Mouse (Mus musculus): ENCODE results near the gene Arpp21. TPM values are rescaled to one million over a fixed set of nuclear protein-coding genes. Genes with fewer than 3 reads are reported as not detected.

Arpp21 gene
- polyA plus RNA-seq, 1 experiment, result 5.9 TPM

GRCm38 (mm10) chr9:112078903-112079302, 156.8 kb downstream of the Arpp21 start:
- Histone ChIP-seq H3K4me1 (ENCODE audit: control insufficient read depth, insufficient read depth, low read length) (no peaks in the 10 kb centered on the region), H3K27ac (ENCODE audit: control insufficient read depth, insufficient read depth, low read depth, low read length, poor library complexity) (no peak overlapping the region), H3K4me3 (replicated peaks; ENCODE audit: control insufficient read depth, low read depth, low read length) (no peak overlapping the region)
- TF ChIP-seq CTCF (IDR thresholded peaks at IDR 0.05; ENCODE audit: control insufficient read depth, insufficient read depth, low read length), result no peak
- no peak for TF ChIP-seq POLR2A (IDR thresholded peaks at IDR 0.05; ENCODE audit: borderline replicate concordance, control insufficient read depth, low read depth, low read length)
- 76% methylated on average over 2 of the region's 2 CpGs for WGBS

- 83% methylated on average over 4 of the region's 4 CpGs for WGBS
- no peak for TF ChIP-seq CTCF (IDR thresholded peaks at IDR 0.05; ENCODE audit: control insufficient read depth, insufficient read depth, low read length)
- no peak for TF ChIP-seq POLR2A (IDR thresholded peaks at IDR 0.05; ENCODE audit: borderline replicate concordance, control insufficient read depth, low read depth, low read length)
- H3K4me3 ChIP-seq (replicated peaks; ENCODE audit: control insufficient read depth, low read depth, low read length), result no peak overlapping the region
- H3K27ac ChIP-seq (ENCODE audit: control insufficient read depth, insufficient read depth, low read depth, low read length, poor library complexity), result no peak overlapping the region
- H3K4me1 ChIP-seq (ENCODE audit: control insufficient read depth, insufficient read depth, low read length), result no peaks in the 10 kb centered on the region
These were observed 157.3 kb downstream of the Arpp21 start for GRCm38 (mm10) chr9:112078453-112078852.

GRCm38 (mm10) chr9:112075273-112075672, 160.5 kb downstream of the Arpp21 start:
- no peak for TF ChIP-seq POLR2A (IDR thresholded peaks at IDR 0.05; ENCODE audit: borderline replicate concordance, control insufficient read depth, low read depth, low read length)
- no peak for TF ChIP-seq CTCF (IDR thresholded peaks at IDR 0.05; ENCODE audit: control insufficient read depth, insufficient read depth, low read length)
- 84% methylated on average over 5 of the region's 5 CpGs for WGBS
- Histone ChIP-seq H3K4me3 (replicated peaks; ENCODE audit: control insufficient read depth, low read depth, low read length) (no peak overlapping the region), H3K27ac (ENCODE audit: control insufficient read depth, insufficient read depth, low read depth, low read length, poor library complexity) (no peak overlapping the region), H3K4me1 (ENCODE audit: control insufficient read depth, insufficient read depth, low read length) (no peaks in the 10 kb centered on the region)

GRCm38 (mm10) chr9:112074872-112075271, 160.9 kb downstream of the Arpp21 start:
- 60% methylated on average over 5 of the region's 5 CpGs for WGBS
- TF ChIP-seq POLR2A (IDR thresholded peaks at IDR 0.05; ENCODE audit: borderline replicate concordance, control insufficient read depth, low read depth, low read length), result no peak
- no peak for TF ChIP-seq CTCF (IDR thresholded peaks at IDR 0.05; ENCODE audit: control insufficient read depth, insufficient read depth, low read length)
- Histone ChIP-seq H3K27ac (ENCODE audit: control insufficient read depth, insufficient read depth, low read depth, low read length, poor library complexity) (no peak overlapping the region), H3K4me3 (replicated peaks; ENCODE audit: control insufficient read depth, low read depth, low read length) (no peak overlapping the region), H3K4me1 (ENCODE audit: control insufficient read depth, insufficient read depth, low read length) (no peaks in the 10 kb centered on the region)

GRCm38 (mm10) chr9:112071368-112071767, 164.4 kb downstream of the Arpp21 start:
- no peak for TF ChIP-seq POLR2A (IDR thresholded peaks at IDR 0.05; ENCODE audit: borderline replicate concordance, control insufficient read depth, low read depth, low read length)
- TF ChIP-seq CTCF (IDR thresholded peaks at IDR 0.05; ENCODE audit: control insufficient read depth, insufficient read depth, low read length), result no peak
- 56% methylated on average over 3 of the region's 3 CpGs for WGBS
- no peaks in the 10 kb centered on the region for H3K4me1 ChIP-seq (ENCODE audit: control insufficient read depth, insufficient read depth, low read length)
- H3K4me3 ChIP-seq (replicated peaks; ENCODE audit: control insufficient read depth, low read depth, low read length), result no peak overlapping the region
- H3K27ac ChIP-seq (ENCODE audit: control insufficient read depth, insufficient read depth, low read depth, low read length, poor library complexity), result no peak overlapping the region

GRCm38 (mm10) chr9:112070961-112071360, 164.8 kb downstream of the Arpp21 start:
- 70% methylated on average over 5 of the region's 5 CpGs for WGBS
- TF ChIP-seq CTCF (IDR thresholded peaks at IDR 0.05; ENCODE audit: control insufficient read depth, insufficient read depth, low read length), result no peak
- no peak for TF ChIP-seq POLR2A (IDR thresholded peaks at IDR 0.05; ENCODE audit: borderline replicate concordance, control insufficient read depth, low read depth, low read length)
- Histone ChIP-seq H3K4me3 (replicated peaks; ENCODE audit: control insufficient read depth, low read depth, low read length) (no peak overlapping the region), H3K27ac (ENCODE audit: control insufficient read depth, insufficient read depth, low read depth, low read length, poor library complexity) (no peak overlapping the region), H3K4me1 (ENCODE audit: control insufficient read depth, insufficient read depth, low read length) (no peaks in the 10 kb centered on the region)

GRCm38 (mm10) chr9:112068250-112068649, 167.5 kb downstream of the Arpp21 start:
- TF ChIP-seq POLR2A (IDR thresholded peaks at IDR 0.05; ENCODE audit: borderline replicate concordance, control insufficient read depth, low read depth, low read length) (no peak), CTCF (IDR thresholded peaks at IDR 0.05; ENCODE audit: control insufficient read depth, insufficient read depth, low read length) (no peak)
- no peaks in the 10 kb centered on the region for H3K4me1 ChIP-seq (ENCODE audit: control insufficient read depth, insufficient read depth, low read length)
- 77% methylated on average over 5 of the region's 5 CpGs for WGBS
- H3K27ac ChIP-seq (ENCODE audit: control insufficient read depth, insufficient read depth, low read depth, low read length, poor library complexity), result no peak overlapping the region
- no peak overlapping the region for H3K4me3 ChIP-seq (replicated peaks; ENCODE audit: control insufficient read depth, low read depth, low read length)

- Histone ChIP-seq H3K4me1 (ENCODE audit: control insufficient read depth, insufficient read depth, low read length) (no peaks in the 10 kb centered on the region), H3K4me3 (replicated peaks; ENCODE audit: control insufficient read depth, low read depth, low read length) (no peak overlapping the region), H3K27ac (ENCODE audit: control insufficient read depth, insufficient read depth, low read depth, low read length, poor library complexity) (no peak overlapping the region)
- TF ChIP-seq CTCF (IDR thresholded peaks at IDR 0.05; ENCODE audit: control insufficient read depth, insufficient read depth, low read length) (no peak), POLR2A (IDR thresholded peaks at IDR 0.05; ENCODE audit: borderline replicate concordance, control insufficient read depth, low read depth, low read length) (no peak)
- WGBS, result 58% methylated on average over 6 of the region's 6 CpGs
These were observed 174.9 kb downstream of the Arpp21 start for GRCm38 (mm10) chr9:112060696-112061425.
